Mouse (Mus musculus) left cerebral cortex, adult 9 months (tissue): ENCODE measurements around the gene Brd4.

Experiments used
- DNase-seq, 2 experiments: peaks; one replicate each; pipeline ENCODE4 v3.0.0; 2022; ENCODE audit warnings: low spot score in 2 of 2

Gene Brd4

GRCm38 (mm10) chr17:32169518-32170225, 114.8 kb downstream of the Brd4 start:
- DNase-seq: no peak

- no peak for DNase-seq
These were observed 117.8 kb downstream of the Brd4 start, which contains the start of gene Notch3 for GRCm38 (mm10) chr17:32166687-32167086. Gene Notch3, minus strand, starts transcription at chr17:32166852.

GRCm38 (mm10) chr17:32165803-32166595, 118.5 kb downstream of the Brd4 start:
- no peak for DNase-seq

- no peak for DNase-seq
These were observed 119.2 kb downstream of the Brd4 start for GRCm38 (mm10) chr17:32165266-32165802.

GRCm38 (mm10) chr17:32164780-32165179, 119.7 kb downstream of the Brd4 start:
- no peak for DNase-seq

- no peak for DNase-seq
These were observed 120.4 kb downstream of the Brd4 start for GRCm38 (mm10) chr17:32163910-32164650.

GRCm38 (mm10) chr17:32162112-32162850, 122.2 kb downstream of the Brd4 start:
- peak in 1 of 2 experiments; percentile 37 for DNase-seq

GRCm38 (mm10) chr17:32160882-32161281, 123.6 kb downstream of the Brd4 start:
- no peak for DNase-seq

GRCm38 (mm10) chr17:32158841-32159240, 125.7 kb downstream of the Brd4 start:
- no peak for DNase-seq

- peak in 1 of 2 experiments; percentile 22 for DNase-seq
These were observed 137.8 kb downstream of the Brd4 start for GRCm38 (mm10) chr17:32146718-32147117.
